Mouse (Mus musculus): Measurements from ENCODE around the gene Vinac1. TPM values are rescaled to one million over a fixed set of nuclear protein-coding genes. Genes with fewer than 3 reads are reported as not detected.
"Not testable (repeated sequence)": the region's sequence is repeated elsewhere in the genome, so short reads cannot be mapped to it uniquely, and the experiment has no call there.

Gene Vinac1
- polyA plus RNA-seq, 1 experiment from 2014 or later = not detected

DNA sequence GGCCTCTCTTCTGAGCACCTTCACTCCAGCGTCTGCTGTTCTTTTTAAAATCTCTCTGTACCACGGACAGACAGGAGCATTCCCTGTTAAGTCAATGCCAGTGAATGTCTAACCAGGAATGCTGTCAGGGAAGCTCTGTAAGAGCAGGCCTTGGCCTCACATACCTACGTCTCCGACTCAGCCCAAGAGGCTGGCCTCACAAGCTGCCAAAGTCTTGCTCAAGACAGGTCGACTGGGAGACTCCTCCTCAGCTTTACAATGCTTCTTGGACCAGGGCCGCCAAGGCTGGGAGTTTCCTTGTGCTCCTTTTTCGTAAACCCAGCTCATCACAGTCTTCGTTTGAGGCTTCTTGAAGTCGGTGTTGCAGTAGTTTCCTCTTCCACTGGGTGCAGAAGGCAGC, 23.2 kb downstream of the Vinac1 start:
- Histone ChIP-seq H3K9me3 (replicated peaks; ENCODE audit: control insufficient read depth, low read length) (no peaks in the 10 kb centered on the region), H3K4me2 (no peak overlapping the region), H3K4me1 (ENCODE audit: control insufficient read depth, insufficient read depth, low read length) (no peaks in the 10 kb centered on the region), H3K27me3 (ENCODE audit: control insufficient read depth, insufficient read depth, low read length) (no peaks in the 10 kb centered on the region), H3K36me3 (ENCODE audit: control insufficient read depth, insufficient read depth, low read length) (no peaks in the 10 kb centered on the region), H3K4me3 (ENCODE audit: low read depth, low read length) (no peak overlapping the region), H3K9ac (ENCODE audit: low read depth, low read length) (no peak overlapping the region), H3K27ac (ENCODE audit: low read depth, low read length) (no peak overlapping the region)
- ATAC-seq (replicated peaks; ENCODE audit: insufficient number of reproducible peaks, low FRiP score, low TSS enrichment) = no peak
- WGBS (ENCODE audit: insufficient replicate concordance) = 69% methylated on average over 9 of the region's 9 CpGs

- Histone ChIP-seq H3K9me3 (replicated peaks; ENCODE audit: control insufficient read depth, low read length) (no peaks in the 10 kb centered on the region), H3K27ac (ENCODE audit: low read depth, low read length) (no peak overlapping the region), H3K9ac (ENCODE audit: low read depth, low read length) (no peak overlapping the region), H3K27me3 (ENCODE audit: control insufficient read depth, insufficient read depth, low read length) (no peaks in the 10 kb centered on the region), H3K4me2 (no peak overlapping the region), H3K4me3 (ENCODE audit: low read depth, low read length) (no peak overlapping the region), H3K36me3 (ENCODE audit: control insufficient read depth, insufficient read depth, low read length) (no peaks in the 10 kb centered on the region), H3K4me1 (ENCODE audit: control insufficient read depth, insufficient read depth, low read length) (no peaks in the 10 kb centered on the region)
- WGBS (ENCODE audit: insufficient replicate concordance) = 83% methylated on average over 2 of the region's 2 CpGs
- no peak for ATAC-seq (replicated peaks; ENCODE audit: insufficient number of reproducible peaks, low FRiP score, low TSS enrichment)
Observed at GRCm38 (mm10) chr2:129020106-129020505, 27.9 kb downstream of the Vinac1 start.

DNA sequence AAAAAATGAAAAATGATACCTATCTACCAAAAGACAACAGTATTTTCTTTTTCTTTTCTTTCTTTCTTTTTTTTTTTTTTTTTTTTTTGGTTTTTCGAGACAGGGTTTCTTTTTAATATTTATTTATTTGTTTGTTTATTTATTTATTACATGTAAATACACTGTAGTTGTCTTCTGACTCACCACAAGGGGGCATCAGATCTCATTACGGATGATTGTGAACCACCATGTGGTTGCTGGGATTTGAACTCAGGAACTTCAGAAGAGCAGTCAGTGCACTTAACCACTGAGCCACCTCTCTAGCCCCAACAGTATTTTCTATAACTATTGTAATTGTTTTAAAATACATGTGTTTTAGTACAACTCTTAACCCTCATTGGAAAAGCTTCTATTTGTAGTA, 39.1 kb downstream of the Vinac1 start:
- not testable (repeated sequence) for H3K4me2 ChIP-seq; ATAC-seq (replicated peaks; ENCODE audit: insufficient number of reproducible peaks, low FRiP score, low TSS enrichment); H3K4me1 ChIP-seq (ENCODE audit: control insufficient read depth, insufficient read depth, low read length); H3K36me3 ChIP-seq (ENCODE audit: control insufficient read depth, insufficient read depth, low read length); H3K4me3 ChIP-seq (ENCODE audit: low read depth, low read length); H3K9ac ChIP-seq (ENCODE audit: low read depth, low read length); H3K27me3 ChIP-seq (ENCODE audit: control insufficient read depth, insufficient read depth, low read length); H3K27ac ChIP-seq (ENCODE audit: low read depth, low read length); H3K9me3 ChIP-seq (replicated peaks; ENCODE audit: control insufficient read depth, low read length)
- 62% methylated on average over 2 of the region's 2 CpGs for WGBS (ENCODE audit: insufficient replicate concordance)

GRCm38 (mm10) chr2:129006194-129006749, 41.7 kb downstream of the Vinac1 start:
- Histone ChIP-seq H3K9me3 (replicated peaks; ENCODE audit: control insufficient read depth, low read length) (no peaks in the 10 kb centered on the region), H3K36me3 (ENCODE audit: control insufficient read depth, insufficient read depth, low read length) (no peaks in the 10 kb centered on the region), H3K27me3 (ENCODE audit: control insufficient read depth, insufficient read depth, low read length) (no peaks in the 10 kb centered on the region), H3K4me3 (ENCODE audit: low read depth, low read length) (no peak overlapping the region), H3K9ac (ENCODE audit: low read depth, low read length) (no peak overlapping the region), H3K27ac (ENCODE audit: low read depth, low read length) (no peak overlapping the region), H3K4me2 (no peak overlapping the region), H3K4me1 (ENCODE audit: control insufficient read depth, insufficient read depth, low read length) (no peaks in the 10 kb centered on the region)
- ATAC-seq (replicated peaks; ENCODE audit: insufficient number of reproducible peaks, low FRiP score, low TSS enrichment) = no peak
- WGBS (ENCODE audit: insufficient replicate concordance) = 70% methylated on average over 4 of the region's 4 CpGs

GRCm38 (mm10) chr2:129004872-129005271, 43.1 kb downstream of the Vinac1 start:
- no peak overlapping the region for H3K27ac ChIP-seq (ENCODE audit: low read depth, low read length)
- H3K9ac ChIP-seq (ENCODE audit: low read depth, low read length) = no peak overlapping the region

GRCm38 (mm10) chr2:128984746-128985145, 63.2 kb downstream of the Vinac1 start:
- Histone ChIP-seq H3K9ac (ENCODE audit: low read depth, low read length) (no peak overlapping the region), H3K9me3 (replicated peaks; ENCODE audit: control insufficient read depth, low read length) (no peaks in the 10 kb centered on the region), H3K4me3 (ENCODE audit: low read depth, low read length) (no peak overlapping the region), H3K4me2 (no peak overlapping the region), H3K27me3 (ENCODE audit: control insufficient read depth, insufficient read depth, low read length) (no peaks in the 10 kb centered on the region), H3K27ac (ENCODE audit: low read depth, low read length) (no peak overlapping the region), H3K36me3 (ENCODE audit: control insufficient read depth, insufficient read depth, low read length) (no peaks in the 10 kb centered on the region), H3K4me1 (ENCODE audit: control insufficient read depth, insufficient read depth, low read length) (peaks cover 3% of the 10 kb centered on the region; the same call in 1 of the 2 replicates)
- no peak for ATAC-seq (replicated peaks; ENCODE audit: insufficient number of reproducible peaks, low FRiP score, low TSS enrichment)
- 81% methylated on average over 3 of the region's 3 CpGs for WGBS (ENCODE audit: insufficient replicate concordance)

More at GRCm38 (mm10) chr2:129004872-129005271, 43.1 kb downstream of the Vinac1 start:
- Histone ChIP-seq H3K36me3 (ENCODE audit: control insufficient read depth, insufficient read depth, low read length) (no peaks in the 10 kb centered on the region), H3K4me3 (ENCODE audit: low read depth, low read length) (no peak overlapping the region), H3K27me3 (ENCODE audit: control insufficient read depth, insufficient read depth, low read length) (no peaks in the 10 kb centered on the region), H3K9me3 (replicated peaks; ENCODE audit: control insufficient read depth, low read length) (no peaks in the 10 kb centered on the region), H3K4me2 (no peak overlapping the region), H3K4me1 (ENCODE audit: control insufficient read depth, insufficient read depth, low read length) (no peaks in the 10 kb centered on the region)
- no peak for ATAC-seq (replicated peaks; ENCODE audit: insufficient number of reproducible peaks, low FRiP score, low TSS enrichment)

DNA sequence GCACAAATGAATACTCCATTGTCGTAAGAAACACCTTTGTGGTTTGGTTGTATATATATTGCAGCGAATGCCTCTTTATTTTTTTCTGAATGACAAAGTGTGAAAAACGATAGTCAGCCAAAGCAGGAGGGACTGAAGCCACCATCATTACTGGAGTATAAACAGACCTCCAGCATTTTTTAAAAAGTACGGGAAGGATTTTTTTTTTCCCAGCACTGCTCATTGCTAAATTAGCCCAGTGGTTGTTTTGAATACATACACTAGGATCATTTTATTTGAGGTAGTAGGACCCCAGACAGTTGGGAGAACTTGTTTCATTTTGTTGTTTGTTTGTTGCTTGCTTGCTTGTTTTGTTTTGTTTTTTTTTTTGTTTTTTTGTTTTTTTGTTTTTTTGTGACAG, 72.4 kb downstream of the Vinac1 start:
- Histone ChIP-seq H3K9me3 (replicated peaks; ENCODE audit: control insufficient read depth, low read length) (no peaks in the 10 kb centered on the region), H3K9ac (ENCODE audit: low read depth, low read length) (no peak overlapping the region), H3K27ac (ENCODE audit: low read depth, low read length) (no peak overlapping the region), H3K36me3 (ENCODE audit: control insufficient read depth, insufficient read depth, low read length) (no peaks in the 10 kb centered on the region), H3K4me1 (ENCODE audit: control insufficient read depth, insufficient read depth, low read length) (no peaks in the 10 kb centered on the region; the same call in 1 of the 2 replicates), H3K27me3 (ENCODE audit: control insufficient read depth, insufficient read depth, low read length) (no peaks in the 10 kb centered on the region), H3K4me2 (no peak overlapping the region), H3K4me3 (ENCODE audit: low read depth, low read length) (no peak overlapping the region)
- WGBS (ENCODE audit: insufficient replicate concordance) = 69% methylated on average over 4 of the region's 4 CpGs
- no peak for ATAC-seq (replicated peaks; ENCODE audit: insufficient number of reproducible peaks, low FRiP score, low TSS enrichment)

Other genes with a start within 250 kb of the Vinac1 start
- 20.4 and 21.4 TPM in 2 replicates for gene Tmem87b, start 230.1 kb downstream of the Vinac1 start, polyA plus RNA-seq (2014; fragmentation: Nextera tagmentation; extraction: Ambion mirVana)
- 1.1 and 1.8 TPM in 2 replicates for gene Fbln7, start 185.2 kb downstream of the Vinac1 start, polyA plus RNA-seq (2014; fragmentation: Nextera tagmentation; extraction: Ambion mirVana)
- 8.4 and 10.1 TPM in 2 replicates for gene Zc3h8, start 104.1 kb downstream of the Vinac1 start, polyA plus RNA-seq (2014; fragmentation: Nextera tagmentation; extraction: Ambion mirVana)
- 0.69 and 0.79 TPM in 2 replicates for gene Zc3h6, start 80.8 kb downstream of the Vinac1 start, polyA plus RNA-seq (2014; fragmentation: Nextera tagmentation; extraction: Ambion mirVana)
- gene Gm10762, start 80.4 kb downstream of the Vinac1 start, polyA plus RNA-seq (2014; fragmentation: Nextera tagmentation; extraction: Ambion mirVana) = 10.0 and 13.3 TPM in 2 replicates
- 7.4 and 8.5 TPM in 2 replicates for gene Ttl, start 17.8 kb upstream of the Vinac1 start, polyA plus RNA-seq (2014; fragmentation: Nextera tagmentation; extraction: Ambion mirVana)
- gene Polr1b, start 52.8 kb upstream of the Vinac1 start, polyA plus RNA-seq (2014; fragmentation: Nextera tagmentation; extraction: Ambion mirVana) = 14.8 and 15.4 TPM in 2 replicates
- gene Chchd5, start 81.5 kb upstream of the Vinac1 start, polyA plus RNA-seq (2014; fragmentation: Nextera tagmentation; extraction: Ambion mirVana) = 18.2 and 20.1 TPM in 2 replicates
- gene Slc20a1, start 150.6 kb upstream of the Vinac1 start, polyA plus RNA-seq (2014; fragmentation: Nextera tagmentation; extraction: Ambion mirVana) = 46.9 and 49.3 TPM in 2 replicates
- 59.9 and 67.0 TPM in 2 replicates for gene Ckap2l, start 249.0 kb upstream of the Vinac1 start, polyA plus RNA-seq (2014; fragmentation: Nextera tagmentation; extraction: Ambion mirVana)